Mouse (Mus musculus) G1E (cell line): ENCODE data around the gene Cd101.

Experiments used
- CTCF ChIP-seq: IDR thresholded peaks from 2 replicates; pipeline ENCODE4 v1.5.1; 2012; ENCODE audit warnings: low read depth, low read length, inconsistent platforms, mixed read lengths
- GATA1 ChIP-seq: IDR thresholded peaks from 2 replicates; pipeline ENCODE4 v1.6.1; 2012; ENCODE audit warnings: borderline replicate concordance, low read length, inconsistent platforms, mixed read lengths
- GATA2 ChIP-seq: IDR thresholded peaks from 2 replicates; pipeline ENCODE4 v1.6.1; 2012; ENCODE audit warnings: low read depth, low read length, inconsistent platforms, borderline replicate concordance
- POLR2AphosphoS5 ChIP-seq: IDR thresholded peaks from 2 replicates; pipeline ENCODE4 v1.6.1; 2012; ENCODE audit warnings: low read depth, low read length, inconsistent platforms; ENCODE audit not compliant: insufficient replicate concordance
- TAL1 ChIP-seq: conservative IDR thresholded peaks from 2 replicates; pipeline ENCODE4 v1.6.1; 2012; ENCODE audit warnings: low read depth, low read length, inconsistent platforms, mixed read lengths

- no peak for TF ChIP-seq CTCF
- no peak for TF ChIP-seq POLR2AphosphoS5
- no peak for TF ChIP-seq GATA1
- TF ChIP-seq TAL1: no peak
- TF ChIP-seq GATA2: no peak
Observed at GRCm38 (mm10) chr3:101037984-101038545, 8.7 kb upstream of the Cd101 start.
